Mouse (Mus musculus): Measurements from ENCODE around the gene Cutal. TPM values are rescaled to one million over a fixed set of nuclear protein-coding genes. Genes with fewer than 3 reads are reported as not detected.
A peak's percentile ranks its signal among the peaks of the same experiment; 100 is the strongest.

Gene Cutal
- total and polyA plus RNA-seq, 3 experiments, result not detected

- H3K27me3 ChIP-seq (ENCODE audit: control insufficient read depth in 1 of 2, insufficient read depth in 2 of 2, low read length in 2 of 2), result peaks cover 5 to 11% of the 10 kb centered on the region in 2 experiments
- TF ChIP-seq MYB (IDR thresholded peaks at IDR 0.05; ENCODE audit: low read depth, low read length), result no peak
- no peak for TF ChIP-seq POLR2AphosphoS5 (IDR thresholded peaks at IDR 0.05; ENCODE audit: borderline replicate concordance, low read depth, low read length)
- TF ChIP-seq GATA1 (IDR thresholded peaks at IDR 0.05; ENCODE audit: low read depth, low read length), result no peak
- no peak for TF ChIP-seq POLR2AphosphoS2 (IDR thresholded peaks at IDR 0.05; ENCODE audit: low read length)
- no peak for TF ChIP-seq MYC (IDR thresholded peaks at IDR 0.05; ENCODE audit: low read depth, low read length)
- H3K9me3 ChIP-seq (replicated peaks; ENCODE audit: insufficient read depth, low read length), result no peaks in the 10 kb centered on the region
- no peaks in the 10 kb centered on the region for H3K79me2 ChIP-seq (ENCODE audit: control insufficient read depth, insufficient read depth, low read length, poor library complexity)
- no peak overlapping the region for H3K27ac ChIP-seq (ENCODE audit: control insufficient read depth, low read depth, low read length)
- no peak overlapping the region for H3K4me3 ChIP-seq (ENCODE audit: control insufficient read depth in 1 of 2, insufficient read depth in 1 of 2, low read depth in 2 of 2, low read length in 2 of 2)
- no peaks in the 10 kb centered on the region for H3K4me1 ChIP-seq (ENCODE audit: control insufficient read depth in 1 of 2, insufficient read depth in 2 of 2, low read length in 2 of 2)
- no peak for DNase-seq (ENCODE audit: low read depth, low spot score)
- no peaks in the 10 kb centered on the region for H3K36me3 ChIP-seq (ENCODE audit: control insufficient read depth in 1 of 2, insufficient read depth in 2 of 2, low read length in 2 of 2)
- no peak overlapping the region for H3K9ac ChIP-seq (ENCODE audit: control insufficient read depth, low read depth, low read length, poor library complexity, severe bottlenecking)
These were observed 63.3 kb downstream of the Cutal start for GRCm38 (mm10) chr2:34937460-34937859.

GRCm38 (mm10) chr2:34938269-34939208, 64.3 kb downstream of the Cutal start:
- H3K27me3 ChIP-seq (ENCODE audit: control insufficient read depth in 1 of 2, insufficient read depth in 2 of 2, low read length in 2 of 2), result peaks cover 6 to 12% of the 10 kb centered on the region in 2 experiments
- TF ChIP-seq E2F4 (IDR thresholded peaks at IDR 0.05; ENCODE audit: borderline replicate concordance, low read depth, low read length), result no peak
- no peak for TF ChIP-seq BHLHE40 (IDR thresholded peaks at IDR 0.05; ENCODE audit: borderline replicate concordance, low read depth, low read length)
- no peak for TF ChIP-seq MYB (IDR thresholded peaks at IDR 0.05; ENCODE audit: low read depth, low read length)
- no peak for TF ChIP-seq RAD21 (IDR thresholded peaks at IDR 0.05; ENCODE audit: low read depth, low read length)
- no peak for TF ChIP-seq KAT2A (conservative IDR thresholded peaks at IDR 0.05; ENCODE audit: low read depth, low read length)
- no peak for TF ChIP-seq RCOR1 (IDR thresholded peaks at IDR 0.05; ENCODE audit: low read depth, low read length)
- TF ChIP-seq POLR2A (IDR thresholded peaks at IDR 0.05; ENCODE audit: control insufficient read depth in 1 of 2, insufficient read depth in 1 of 2, low read depth in 1 of 2, low read length in 2 of 2, poor library complexity in 1 of 2), result no peak
- no peak for TF ChIP-seq NRF1 (IDR thresholded peaks at IDR 0.05; ENCODE audit: insufficient read depth, low read depth, low read length, poor library complexity, severe bottlenecking)
- no peak for TF ChIP-seq GABPA (IDR thresholded peaks at IDR 0.05; ENCODE audit: low read depth, low read length)
- no peak for TF ChIP-seq MAX (IDR thresholded peaks at IDR 0.05; ENCODE audit: low read length)
- no peak for TF ChIP-seq SIN3A (IDR thresholded peaks at IDR 0.05; ENCODE audit: low read length)
- H3K4me3 ChIP-seq (ENCODE audit: control insufficient read depth in 1 of 2, insufficient read depth in 1 of 2, low read depth in 2 of 2, low read length in 2 of 2), result no peak overlapping the region
- no peak overlapping the region for H3K9ac ChIP-seq (ENCODE audit: control insufficient read depth, low read depth, low read length, poor library complexity, severe bottlenecking)
- H3K79me2 ChIP-seq (ENCODE audit: control insufficient read depth, insufficient read depth, low read length, poor library complexity), result no peaks in the 10 kb centered on the region
- DNase-seq (ENCODE audit: low read depth, low spot score), result peak; percentile 16
- H3K36me3 ChIP-seq (ENCODE audit: control insufficient read depth in 1 of 2, insufficient read depth in 2 of 2, low read length in 2 of 2), result no peaks in the 10 kb centered on the region
- no peaks in the 10 kb centered on the region for H3K4me1 ChIP-seq (ENCODE audit: control insufficient read depth in 1 of 2, insufficient read depth in 2 of 2, low read length in 2 of 2)
- H3K9me3 ChIP-seq (replicated peaks; ENCODE audit: insufficient read depth, low read length), result no peaks in the 10 kb centered on the region
- no peak overlapping the region for H3K27ac ChIP-seq (ENCODE audit: control insufficient read depth, low read depth, low read length)

All from MEL (cell line).